Mouse (Mus musculus) forebrain, embryonic 11.5 days (tissue): Measurements from ENCODE around the gene Arhgef33. TPM values are rescaled to one million over a fixed set of nuclear protein-coding genes. Genes with fewer than 3 reads are reported as not detected.

Source experiments
- ATAC-seq: fragments of 200-750 bp; cut with Nextera tagmentation; replicated peaks from 2 replicates; pipeline ENCODE4 v1.8.0; 2017; ENCODE audit warnings: moderate TSS enrichment; ENCODE audit not compliant: low FRiP score
- DNase-seq: peaks from one replicate; pipeline ENCODE4 v3.0.0-alpha.2; 2017; ENCODE audit warnings: low spot score
- H3K27ac ChIP-seq: fragments of 300-500 bp; sonication (generic); 2 replicates; pipeline ENCODE4 v1.5.1; 2014; ENCODE audit warnings: low read depth, low read length
- H3K27me3 ChIP-seq: fragments of 300-500 bp; sonication (generic); 2 replicates; pipeline ENCODE4 v1.6.1; 2014; ENCODE audit warnings: mild to moderate bottlenecking, low read length, mixed read lengths; ENCODE audit not compliant: control insufficient read depth, insufficient read depth
- H3K36me3 ChIP-seq: fragments of 300-500 bp; sonication (generic); 2 replicates; pipeline ENCODE4 v1.6.1; 2014; ENCODE audit warnings: mild to moderate bottlenecking, low read length, moderate library complexity, mixed read lengths; ENCODE audit not compliant: control insufficient read depth, insufficient read depth
- H3K4me1 ChIP-seq: fragments of 300-500 bp; sonication (generic); replicated peaks from 2 replicates; pipeline ENCODE4 v1.6.1; 2014; ENCODE audit warnings: low read length, mixed read lengths; ENCODE audit not compliant: control insufficient read depth, insufficient read depth
- H3K4me2 ChIP-seq: fragments of 300-500 bp; sonication (generic); 2 replicates; pipeline ENCODE4 v1.6.1; 2014; ENCODE audit warnings: low read depth, mild to moderate bottlenecking, low read length, moderate library complexity, mixed read lengths; ENCODE audit not compliant: severe bottlenecking
- H3K4me3 ChIP-seq: fragments of 300-500 bp; sonication (generic); 2 replicates; pipeline ENCODE4 v1.5.1; 2014; ENCODE audit warnings: low read depth, low read length
- H3K9ac ChIP-seq: fragments of 300-500 bp; sonication (generic); 2 replicates; pipeline ENCODE4 v1.6.1; 2014; ENCODE audit warnings: low read length
- H3K9me3 ChIP-seq: fragments of 300-500 bp; sonication (generic); 2 replicates; pipeline ENCODE4 v1.6.1; 2016; ENCODE audit warnings: low read length, mixed read lengths; ENCODE audit not compliant: control insufficient read depth
- WGBS: fragments of 180-500 bp; shearing (Covaris S2); extraction: QIAGEN DNeasy Blood & Tissue Kit; methylation state at CpG from one replicate; pipeline ENCODE4 v1.1.7; 2014; 5-methylcytosine and 5-hydroxymethylcytosine counted together
- polyA plus RNA-seq: library from polyadenylated mRNA; unstranded; fragments of >200 nt; fragmentation: Nextera tagmentation; extraction: Ambion mirVana; gene quantifications from 2 replicates; pipeline ENCODE4 v1.2.1, GENCODE M21; 2014

Arhgef33 gene
- polyA plus RNA-seq, 1 experiment from 2014 or later: 0.21 TPM

DNA sequence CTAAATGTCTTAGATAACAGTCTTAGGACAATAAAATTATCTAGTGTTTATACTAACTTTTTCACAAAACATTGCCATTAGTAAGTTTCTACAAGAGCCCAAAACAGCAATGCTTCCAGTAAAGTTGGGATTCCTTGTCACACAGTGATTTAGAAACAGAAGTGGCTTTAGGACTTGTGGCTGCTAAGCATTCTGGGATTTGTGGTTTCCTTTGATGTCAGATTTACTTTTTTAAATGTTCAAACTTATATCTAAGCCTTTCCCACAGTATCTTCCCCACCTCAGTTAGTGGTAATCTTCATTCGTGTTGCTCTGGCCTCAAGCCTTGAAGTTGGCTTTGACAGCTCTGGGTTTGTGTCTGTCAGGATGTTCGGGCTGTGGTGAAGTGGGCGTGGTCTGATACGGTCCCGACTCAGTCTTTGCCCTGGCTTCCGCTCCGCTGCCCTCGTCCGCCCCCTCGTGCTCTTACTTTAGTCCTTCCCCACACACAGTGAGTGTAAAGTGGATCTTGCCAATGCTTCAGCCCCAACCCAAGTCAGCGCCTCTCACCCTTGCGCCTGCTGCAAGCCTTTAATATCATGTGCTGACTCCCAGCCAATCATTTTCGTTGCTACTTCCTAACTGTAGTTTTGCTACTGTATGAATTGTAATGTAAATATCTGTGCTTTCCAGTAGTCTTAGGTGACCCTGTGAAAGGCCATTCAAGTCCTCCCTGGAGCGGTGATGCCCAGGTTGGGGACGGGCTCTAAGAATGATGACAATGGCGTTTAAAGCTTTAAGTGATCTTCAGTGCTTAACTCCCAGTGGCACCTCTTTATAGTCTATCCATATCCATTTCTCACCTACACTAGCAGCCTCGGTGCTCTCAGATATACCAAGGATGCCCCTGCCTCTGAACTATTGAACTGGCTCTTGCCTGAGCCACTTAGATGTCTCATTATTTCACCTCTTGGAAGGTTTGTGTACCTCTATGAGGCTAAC, 84.5 kb downstream of the Arhgef33 start:
- peak overlapping the region; percentile 35 for H3K4me3 ChIP-seq
- DNase-seq: peak; percentile 73
- H3K36me3 ChIP-seq: no peaks in the 10 kb centered on the region
- ATAC-seq: peak; percentile 84
- no peaks in the 10 kb centered on the region for H3K27me3 ChIP-seq
- peak overlapping the region; percentile 64 for H3K4me2 ChIP-seq
- no peaks in the 10 kb centered on the region for H3K9me3 ChIP-seq
- H3K4me1 ChIP-seq: 0 out of 2 replicates have a peak, but pooled peaks cover 4% of the 10 kb centered on the region
- WGBS: 13% methylated on average over 17 of the region's 17 CpGs
- H3K27ac ChIP-seq: no peak overlapping the region
- no peak overlapping the region; the same call in 1 of the 2 replicates for H3K9ac ChIP-seq

DNA sequence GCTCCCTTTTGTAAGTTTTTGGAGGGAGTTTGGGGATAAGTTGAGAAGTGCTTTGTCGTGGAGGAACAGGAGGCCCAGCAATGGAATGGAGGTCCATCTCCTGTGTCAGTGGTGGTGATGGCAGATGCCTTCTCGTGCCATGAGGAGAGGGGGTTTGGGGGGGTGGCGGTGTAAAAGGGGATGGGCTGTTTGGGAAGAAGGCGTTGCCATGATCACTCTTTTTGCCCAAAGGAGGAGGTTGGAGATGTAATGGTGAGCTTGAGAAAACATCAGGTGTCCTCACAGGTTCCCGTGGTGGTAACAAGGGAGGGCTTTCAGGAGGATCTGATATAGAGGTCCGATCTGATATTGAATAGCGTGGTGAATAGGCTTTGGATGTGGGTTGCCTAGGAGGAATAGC, 91.0 kb downstream of the Arhgef33 start:
- DNase-seq: no peak
- H3K36me3 ChIP-seq: peaks cover 3% of the 10 kb centered on the region; the same call in 1 of the 2 replicates

DNA sequence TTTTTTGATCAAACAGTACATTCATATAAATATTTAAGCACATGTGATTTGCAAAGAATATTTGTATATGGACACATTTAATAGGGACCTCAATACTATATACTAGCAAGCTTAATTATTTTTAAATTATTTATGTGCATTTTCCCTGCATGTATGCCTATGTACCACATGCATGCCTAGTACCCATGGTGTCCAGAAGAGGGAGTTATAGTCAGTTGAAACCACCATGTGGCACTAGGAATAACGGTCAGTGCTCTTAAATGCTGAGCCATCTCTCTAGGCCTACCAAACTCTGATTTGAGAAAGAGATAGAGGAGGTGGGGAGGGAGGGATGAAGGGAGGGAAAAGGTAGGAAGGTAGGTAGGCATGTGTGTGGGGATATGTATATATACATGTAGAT, 104.0 kb downstream of the Arhgef33 start:
- no peaks in the 10 kb centered on the region for H3K9me3 ChIP-seq
- no peaks in the 10 kb centered on the region for H3K27me3 ChIP-seq
- H3K36me3 ChIP-seq: peaks cover 9% of the 10 kb centered on the region; the same call in 1 of the 2 replicates
- ATAC-seq (no peak), DNase-seq (no peak)
- H3K4me2 ChIP-seq: no peak overlapping the region
- no peak overlapping the region for H3K4me3 ChIP-seq
- H3K4me1 ChIP-seq: no peaks in the 10 kb centered on the region
- H3K9ac ChIP-seq: no peak overlapping the region
- no peak overlapping the region for H3K27ac ChIP-seq
- WGBS: 79% methylated on average over 1 of the region's 1 CpGs

More for the DNA sequence above, 91.0 kb downstream of the Arhgef33 start:
- no peaks in the 10 kb centered on the region for H3K27me3 ChIP-seq
- H3K9me3 ChIP-seq: no peaks in the 10 kb centered on the region
- ATAC-seq: no peak
- no peak overlapping the region for H3K4me3 ChIP-seq
- no peak overlapping the region for H3K27ac ChIP-seq
- H3K4me2 ChIP-seq: no peak overlapping the region
- 96% methylated on average over 7 of the region's 7 CpGs for WGBS
- no peaks in the 10 kb centered on the region for H3K4me1 ChIP-seq
- no peak overlapping the region for H3K9ac ChIP-seq

DNA sequence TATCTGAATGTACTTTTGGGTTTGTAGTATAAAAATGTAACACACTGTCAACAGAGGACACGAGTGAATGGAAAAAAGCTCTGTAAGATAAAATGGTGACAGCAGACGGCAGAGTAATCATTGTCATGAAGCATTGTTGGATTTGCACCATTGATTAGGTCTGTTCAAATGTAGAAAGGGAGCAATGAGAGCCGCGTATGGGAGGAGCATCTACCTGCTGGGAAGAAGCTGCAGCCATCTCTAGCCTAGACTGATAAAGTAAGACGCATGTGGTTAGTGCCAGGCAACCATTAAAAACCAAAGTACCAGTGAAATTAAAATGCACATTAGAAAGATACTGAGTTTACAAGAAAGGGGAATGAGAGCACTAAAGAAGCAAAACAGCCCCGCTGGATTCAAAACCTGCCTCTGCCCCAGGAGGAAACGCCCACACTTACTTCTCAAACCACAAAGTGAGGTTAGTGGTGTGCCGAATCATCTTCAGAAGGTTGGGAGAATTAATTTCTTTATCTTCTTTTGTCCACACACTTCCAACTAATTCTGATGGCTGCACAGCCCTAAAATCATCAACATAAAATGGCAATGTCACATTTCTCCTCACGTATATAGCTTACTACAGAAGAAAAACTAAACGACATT, 111.5 kb downstream of the Arhgef33 start:
- Histone ChIP-seq H3K36me3 (peaks cover 13% of the 10 kb centered on the region; the same call in 1 of the 2 replicates), H3K27ac (no peak overlapping the region)

DNA sequence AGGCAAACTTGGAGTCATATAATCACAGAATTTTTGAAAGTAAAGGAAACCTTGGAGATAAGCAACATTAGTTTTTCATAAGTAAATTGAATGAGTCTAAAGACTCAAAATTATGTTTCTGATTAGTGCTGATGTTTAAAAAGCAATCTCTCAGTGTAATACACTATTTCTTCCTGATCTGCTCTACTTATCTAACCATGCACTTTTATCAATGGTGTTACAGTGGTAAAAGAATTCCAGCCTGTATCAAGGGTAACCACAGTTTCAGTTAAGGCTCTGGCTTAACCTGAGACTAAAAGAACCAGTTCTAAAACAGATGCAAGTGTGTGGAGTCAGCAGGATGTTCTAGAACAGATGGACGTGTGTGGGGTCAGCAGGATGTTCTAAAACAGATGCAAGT, 113.8 kb downstream of the Arhgef33 start:
- H3K4me1 ChIP-seq: no peaks in the 10 kb centered on the region
- no peaks in the 10 kb centered on the region for H3K27me3 ChIP-seq
- H3K9ac ChIP-seq: no peak overlapping the region
- no peak overlapping the region for H3K4me2 ChIP-seq
- H3K9me3 ChIP-seq: no peaks in the 10 kb centered on the region
- 98% methylated on average over 1 of the region's 1 CpGs for WGBS
- ATAC-seq: no peak
- H3K36me3 ChIP-seq: peaks cover 9% of the 10 kb centered on the region; the same call in 1 of the 2 replicates
- no peak for DNase-seq
- H3K4me3 ChIP-seq: no peak overlapping the region
- H3K27ac ChIP-seq: no peak overlapping the region

More for the DNA sequence above, 111.5 kb downstream of the Arhgef33 start:
- DNase-seq: no peak
- Histone ChIP-seq H3K9me3 (no peaks in the 10 kb centered on the region), H3K27me3 (no peaks in the 10 kb centered on the region), H3K4me3 (no peak overlapping the region), H3K4me2 (no peak overlapping the region), H3K4me1 (no peaks in the 10 kb centered on the region), H3K9ac (no peak overlapping the region)
- no peak for ATAC-seq
- 89% methylated on average over 10 of the region's 10 CpGs for WGBS

DNA sequence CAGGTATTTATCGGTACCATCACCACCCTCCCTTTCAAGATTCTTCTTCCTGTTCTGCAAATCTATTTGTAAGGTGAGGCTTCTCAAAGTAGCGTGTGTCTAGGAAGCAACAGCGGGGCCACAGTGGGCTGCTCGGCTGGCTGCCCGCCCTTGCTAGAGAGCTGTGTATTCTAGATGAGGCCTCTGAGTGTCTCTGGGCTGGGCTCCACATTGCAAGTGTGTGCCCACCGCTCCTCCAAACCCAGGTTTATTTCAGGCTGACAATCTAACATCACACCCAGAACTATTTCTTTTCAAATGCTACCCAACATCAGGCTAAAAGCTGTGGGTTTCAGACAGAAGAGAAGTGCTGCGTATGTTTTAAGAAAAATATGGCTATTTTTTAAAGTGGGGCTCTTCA, 119.0 kb downstream of the Arhgef33 start:
- no peak overlapping the region for H3K9ac ChIP-seq
- no peak for ATAC-seq
- H3K27ac ChIP-seq: no peak overlapping the region
- H3K36me3 ChIP-seq: peaks cover 12% of the 10 kb centered on the region; the same call in 1 of the 2 replicates
- no peaks in the 10 kb centered on the region for H3K9me3 ChIP-seq
- no peaks in the 10 kb centered on the region for H3K27me3 ChIP-seq
- H3K4me1 ChIP-seq: no peaks in the 10 kb centered on the region
- H3K4me2 ChIP-seq: no peak overlapping the region
- WGBS: 93% methylated on average over 7 of the region's 7 CpGs
- H3K4me3 ChIP-seq: no peak overlapping the region
- no peak for DNase-seq

DNA sequence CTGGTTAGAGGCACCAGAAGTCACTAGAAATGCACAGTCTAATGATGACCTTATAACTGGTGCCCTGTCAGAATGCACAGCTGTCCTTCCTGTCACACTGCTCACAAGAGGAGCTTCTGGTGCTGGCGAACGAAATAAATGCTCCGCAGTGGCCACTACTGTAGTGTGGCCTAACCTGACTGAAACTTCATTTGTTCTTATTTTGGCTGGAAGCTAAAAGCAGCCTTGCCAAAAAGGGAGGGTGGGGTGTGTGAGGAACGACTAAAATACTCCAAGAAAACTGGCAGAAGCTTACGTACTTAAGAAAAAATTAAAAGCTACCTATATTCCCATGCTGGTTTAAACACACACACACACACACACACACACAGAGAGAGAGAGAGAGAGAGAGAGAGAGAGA, 119.7 kb downstream of the Arhgef33 start:
- no peak overlapping the region for H3K27ac ChIP-seq
- no peaks in the 10 kb centered on the region for H3K4me1 ChIP-seq
- H3K9me3 ChIP-seq: no peaks in the 10 kb centered on the region
- no peak for ATAC-seq
- H3K4me2 ChIP-seq: no peak overlapping the region
- no peaks in the 10 kb centered on the region for H3K27me3 ChIP-seq
- H3K9ac ChIP-seq: no peak overlapping the region
- WGBS: 88% methylated on average over 5 of the region's 5 CpGs
- peaks cover 12% of the 10 kb centered on the region; the same call in 1 of the 2 replicates for H3K36me3 ChIP-seq
- no peak overlapping the region for H3K4me3 ChIP-seq
- DNase-seq: no peak

DNA sequence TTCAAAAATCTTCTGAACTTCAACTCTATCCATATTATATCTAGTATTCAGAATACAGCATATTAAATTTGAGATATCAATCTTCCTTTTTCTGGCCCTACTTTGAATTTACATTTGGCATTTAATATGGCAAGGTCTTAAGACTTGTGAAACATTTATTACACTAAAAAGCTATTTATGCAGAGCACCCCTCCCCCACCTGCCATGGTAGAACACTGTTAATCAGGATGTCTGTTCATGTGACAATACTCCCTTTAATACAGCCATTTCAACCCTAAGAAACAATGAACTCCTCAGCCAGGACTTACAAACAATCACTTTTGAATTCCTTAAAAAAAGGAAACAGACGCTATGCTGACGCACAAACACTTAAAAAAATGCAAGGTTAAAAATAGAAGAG, 120.8 kb downstream of the Arhgef33 start:
- ATAC-seq (no peak), DNase-seq (no peak)
- H3K27me3 ChIP-seq: no peaks in the 10 kb centered on the region
- H3K36me3 ChIP-seq: peaks cover 4% of the 10 kb centered on the region; the same call in 1 of the 2 replicates
- no peak overlapping the region for H3K4me3 ChIP-seq
- no peaks in the 10 kb centered on the region for H3K9me3 ChIP-seq
- no peak overlapping the region for H3K27ac ChIP-seq
- 68% methylated on average over 2 of the region's 2 CpGs for WGBS
- H3K9ac ChIP-seq: no peak overlapping the region
- H3K4me2 ChIP-seq: no peak overlapping the region
- H3K4me1 ChIP-seq: no peaks in the 10 kb centered on the region
